ENCODE assay signal across 16 mouse cellular contexts in the genomic region with DNA sequence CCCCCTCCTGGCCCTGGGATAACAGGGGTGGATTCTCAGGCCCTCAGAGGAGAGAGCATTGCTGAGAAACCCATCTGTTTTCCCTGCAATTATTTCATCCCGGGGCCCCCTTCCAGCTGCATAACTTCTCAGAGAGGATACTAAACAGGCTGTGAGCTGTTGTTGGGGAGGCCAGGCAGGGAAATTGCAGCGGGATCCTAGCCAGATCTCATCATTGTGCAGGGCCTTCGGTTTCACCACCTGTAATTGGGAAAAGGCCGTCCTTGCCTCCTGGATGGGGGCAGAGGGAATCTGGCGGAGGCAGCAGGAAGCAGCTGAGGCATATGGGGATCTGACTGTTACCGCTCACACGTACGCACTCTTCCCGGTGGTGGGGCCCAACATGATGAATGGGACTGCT. TPM values are rescaled to one million over a fixed set of nuclear protein-coding genes. Genes with fewer than 3 reads are reported as not detected.
DNase-seq lines count a peak whose midpoint lies in the region; ATAC-seq and TF ChIP-seq lines count a peak whose summit lies in the region.
"Had no signal": no experiment of that assay in that cellular context is flagged by ENCODE, and none has a peak within 500 bp of the region (broad histone marks: within the 10 kb centered on the region; RNA-seq: fewer than 3 reads in every experiment).

No protein-coding gene starts in this region.

- peaks cover 2% of the 10 kb centered on the region; the same call in 1 of the 2 replicates for H3K4me1 ChIP-seq in heart, adult 2 months (ENCODE audit: control insufficient read depth, insufficient read depth, low read length)
- H3K4me1 ChIP-seq in embryonic facial prominence, embryonic 10.5 days = peaks cover 16% of the 10 kb centered on the region
- peaks cover 8% of the 10 kb centered on the region; the same call in 1 of the 2 replicates for H3K4me1 ChIP-seq in lung, postnatal 0 days (ENCODE audit: insufficient read depth, low read depth, low read length)

- no peak for TF ChIP-seq POLR2A in heart, adult 2 months (IDR thresholded peaks at IDR 0.05; ENCODE audit: insufficient read depth, low read depth, low read length)

- no peak for ATAC-seq in lung, postnatal 0 days
- ATAC-seq: forebrain, embryonic 16.5 days had no signal

- intact Hi-C loops in heart, adult 2 months (cut with DNase I) = no loop called here

- no peaks in the 10 kb centered on the region for H3K36me3 ChIP-seq in heart, adult 2 months (ENCODE audit: control insufficient read depth, insufficient read depth, low read length)
- H3K36me3 ChIP-seq in embryonic facial prominence, embryonic 10.5 days (replicated peaks) = no peaks in the 10 kb centered on the region
- H3K36me3 ChIP-seq in lung, postnatal 0 days (ENCODE audit: insufficient read depth, low read length) = no peaks in the 10 kb centered on the region
- H3K36me3 ChIP-seq: kidney, embryonic 15.5 days; stomach, embryonic 15.5 days had no signal

- H3K4me2 ChIP-seq in lung, postnatal 0 days (replicated peaks; ENCODE audit: low read depth, low read length) = no peak overlapping the region
- H3K4me2 ChIP-seq: kidney, embryonic 15.5 days; stomach, embryonic 15.5 days had no signal

- no peak for TF ChIP-seq EP300 in heart, adult 2 months (IDR thresholded peaks at IDR 0.05; ENCODE audit: insufficient read depth, low read depth, low read length)
- TF ChIP-seq EP300 in lung, postnatal 0 days (IDR thresholded peaks at IDR 0.05) = no peak

- H3K79me2 ChIP-seq in heart, adult 2 months (replicated peaks; ENCODE audit: control insufficient read depth, insufficient read depth, low read length) = no peaks in the 10 kb centered on the region

- H3K27me3 ChIP-seq in heart, adult 2 months (ENCODE audit: control insufficient read depth, insufficient read depth, low read length) = peaks cover 5% of the 10 kb centered on the region
- H3K27me3 ChIP-seq in embryonic facial prominence, embryonic 10.5 days (replicated peaks; ENCODE audit: low read depth, poor library complexity, severe bottlenecking) = peaks cover 52% of the 10 kb centered on the region
- 0 out of 2 replicates have a peak, but pooled peaks cover 9% of the 10 kb centered on the region for H3K27me3 ChIP-seq in lung, postnatal 0 days (replicated peaks; ENCODE audit: insufficient read depth, low read length)

- no peak overlapping the region for H3K4me3 ChIP-seq in heart, adult 2 months
- H3K4me3 ChIP-seq in embryonic facial prominence, embryonic 10.5 days = no peak overlapping the region
- H3K4me3 ChIP-seq in lung, postnatal 0 days (ENCODE audit: low read depth, low read length) = no peak overlapping the region
- H3K4me3 ChIP-seq: kidney, embryonic 15.5 days; layer of hippocampus, adult 2 months; megakaryocyte, embryonic 14.5 days; stomach, embryonic 15.5 days had no signal

- H3K9ac ChIP-seq in heart, adult 2 months (ENCODE audit: low read depth, low read length) = no peak overlapping the region
- no peak overlapping the region for H3K9ac ChIP-seq in lung, postnatal 0 days (replicated peaks; ENCODE audit: low read depth)
- H3K9ac ChIP-seq: kidney, embryonic 15.5 days; liver, embryonic 14.5 days; stomach, embryonic 15.5 days had no signal

- no peak overlapping the region for H3K27ac ChIP-seq in heart, adult 2 months
- no peak overlapping the region for H3K27ac ChIP-seq in embryonic facial prominence, embryonic 10.5 days (replicated peaks)
- H3K27ac ChIP-seq in lung, postnatal 0 days (ENCODE audit: low read length) = no peak overlapping the region
- H3K27ac ChIP-seq: kidney, embryonic 15.5 days; layer of hippocampus, adult 2 months; liver, embryonic 14.5 days; stomach, embryonic 15.5 days had no signal

- H3K9me3 ChIP-seq in embryonic facial prominence, embryonic 10.5 days = no peaks in the 10 kb centered on the region
- H3K9me3 ChIP-seq in lung, postnatal 0 days (ENCODE audit: low read length) = no peaks in the 10 kb centered on the region
- H3K9me3 ChIP-seq: kidney, embryonic 15.5 days; megakaryocyte, embryonic 14.5 days; stomach, embryonic 15.5 days had no signal

- 51% methylated on average over 9 of the region's 9 CpGs for whole genome bisulfite sequencing in heart, adult 2 months
- 73% methylated on average over 9 of the region's 9 CpGs for WGBS in embryonic facial prominence, embryonic 10.5 days
- 58% methylated on average over 9 of the region's 9 CpGs for WGBS in lung, postnatal 0 days

- TF ChIP-seq CTCF in heart, adult 2 months (IDR thresholded peaks at IDR 0.05) = no peak
- no peak for TF ChIP-seq CTCF in lung, postnatal 0 days (IDR thresholded peaks at IDR 0.05)

- peak; percentile 9 to 29 for DNase-seq in heart, adult 2 months
- no peak for DNase-seq in heart, postnatal 4 days
- DNase-seq in NIH3T3 (ENCODE audit: low read depth) = peak; percentile 55
- DNase-seq in embryonic facial prominence, embryonic 10.5 days (ENCODE audit: low spot score) = peak; percentile 8
- DNase-seq in layer of hippocampus, postnatal 36 days = peak; percentile 27 to 36
- no peak for DNase-seq in lung, postnatal 0 days (ENCODE audit: low spot score)
- no peak for DNase-seq in thymus, postnatal 0 days (ENCODE audit: low spot score)
- DNase-seq: cerebellum, adult 18-20 months; lung, postnatal 10 days; spleen, adult 18-20 months had no signal

RNA-seq across cellular contexts. Expression of a gene that starts 4.0 kb away (rescaled TPM):
- not detected for total RNA-seq in heart, adult 2 months (2021)
- 0.14 TPM in 1 of 2 replicates, not detected in the other for polyA plus RNA-seq in heart, adult 2 months (2012; rRNA removed)
- under 1 TPM; 0.69 to 0.86 TPM for total RNA-seq in heart, postnatal 4 days (2021)
- 1.00 and 3.5 TPM in 2 replicates for polyA plus RNA-seq in embryonic facial prominence, embryonic 10.5 days (2016; fragmentation: Nextera tagmentation; extraction: Ambion mirVana)
- total RNA-seq in layer of hippocampus, postnatal 36 days (2021) = 1 to 10 TPM; 7.1 to 8.0 TPM
- 4.0 and 4.6 TPM in 2 replicates for polyA plus RNA-seq in lung, postnatal 0 days (2015; fragmentation: Nextera tagmentation; extraction: Ambion mirVana)
- 0.93 and 1.1 TPM in 2 replicates for polyA plus RNA-seq in thymus, postnatal 0 days (2015; fragmentation: Nextera tagmentation; extraction: Ambion mirVana)

RNA-seq across cellular contexts. Expression of a gene that starts 29.2 kb away (rescaled TPM):
- total RNA-seq in heart, adult 2 months (2021) = 10 to 100 TPM in 1 of 2 experiments, 1 to 10 TPM in 1; 9.0 to 10.2 TPM
- polyA plus RNA-seq in heart, adult 2 months (2012; rRNA removed) = 7.8 and 11.1 TPM in 2 replicates
- total RNA-seq in heart, postnatal 4 days (2021) = 10 to 100 TPM; 17.3 to 18.1 TPM
- polyA plus RNA-seq in embryonic facial prominence, embryonic 10.5 days (2016; fragmentation: Nextera tagmentation; extraction: Ambion mirVana) = 32.1 and 34.3 TPM in 2 replicates
- total RNA-seq in layer of hippocampus, postnatal 36 days (2021) = 10 to 100 TPM; 23.0 to 26.2 TPM
- polyA plus RNA-seq in lung, postnatal 0 days (2015; fragmentation: Nextera tagmentation; extraction: Ambion mirVana) = 13.5 and 14.1 TPM in 2 replicates
- polyA plus RNA-seq in thymus, postnatal 0 days (2015; fragmentation: Nextera tagmentation; extraction: Ambion mirVana) = 21.5 and 23.5 TPM in 2 replicates

Comparison
In these comparisons a context has a peak if more than half of its experiments do, and no peak if none do; other contexts are left out.
1. DNase-seq: peak in heart, adult 2 months (2 of 2), NIH3T3 (single experiment), embryonic facial prominence, embryonic 10.5 days (single experiment) and layer of hippocampus, postnatal 36 days (2 of 2); none in heart, postnatal 4 days (single experiment), lung, postnatal 0 days (single experiment) and thymus, postnatal 0 days (single experiment).